Mouse (Mus musculus) neural tube, embryonic 12.5 days (tissue): ENCODE measurements around the gene Cflar. TPM values are rescaled to one million over a fixed set of nuclear protein-coding genes. Genes with fewer than 3 reads are reported as not detected.
A peak's percentile ranks its signal among the peaks of the same experiment; 100 is the strongest.
"Not testable (repeated sequence)": the region's sequence is repeated elsewhere in the genome, so short reads cannot be mapped to it uniquely, and the experiment has no call there.

Experiments
- ATAC-seq: fragments of 200-750 bp; cut with Nextera tagmentation; 2 replicates; pipeline ENCODE4 v1.8.0; 2017; ENCODE audit warnings: low read depth, mild to moderate bottlenecking, moderate TSS enrichment, moderate library complexity; ENCODE audit not compliant: low FRiP score
- H3K27ac ChIP-seq: fragments of 300-500 bp; sonication (generic); 2 replicates; pipeline ENCODE4 v1.5.1; 2016
- H3K27me3 ChIP-seq: fragments of 300-500 bp; sonication (generic); replicated peaks from 2 replicates; pipeline ENCODE4 v1.6.1; 2016; ENCODE audit warnings: mild to moderate bottlenecking
- H3K36me3 ChIP-seq: fragments of 300-500 bp; sonication (generic); 2 replicates; pipeline ENCODE4 v1.6.1; 2016; ENCODE audit warnings: mild to moderate bottlenecking
- H3K4me1 ChIP-seq: fragments of 300-500 bp; sonication (generic); 2 replicates; pipeline ENCODE4 v1.6.1; 2016
- H3K4me2 ChIP-seq: fragments of 300-500 bp; sonication (generic); replicated peaks from 2 replicates; pipeline ENCODE4 v1.6.1; 2016; ENCODE audit warnings: mild to moderate bottlenecking
- H3K4me3 ChIP-seq: fragments of 300-500 bp; sonication (generic); 2 replicates; pipeline ENCODE4 v1.5.1; 2016
- H3K9ac ChIP-seq: fragments of 300-500 bp; sonication (generic); 2 replicates; pipeline ENCODE4 v1.6.1; 2016; ENCODE audit warnings: mild to moderate bottlenecking
- H3K9me3 ChIP-seq: fragments of 300-500 bp; sonication (generic); 2 replicates; pipeline ENCODE4 v1.6.1; 2016; ENCODE audit warnings: mild to moderate bottlenecking
- WGBS: fragments of 180-500 bp; shearing (Covaris S2); methylation state at CpG from one replicate; pipeline ENCODE4 v1.1.7; 2016; 5-methylcytosine and 5-hydroxymethylcytosine counted together
- polyA plus RNA-seq: library from polyadenylated mRNA; unstranded; fragments of >200 nt; fragmentation: Nextera tagmentation; extraction: Ambion mirVana; gene quantifications from 2 replicates; pipeline ENCODE4 v1.2.1, GENCODE M21; 2016

Cflar gene
- 21.5 and 22.8 TPM in 2 replicates for polyA plus RNA-seq

DNA sequence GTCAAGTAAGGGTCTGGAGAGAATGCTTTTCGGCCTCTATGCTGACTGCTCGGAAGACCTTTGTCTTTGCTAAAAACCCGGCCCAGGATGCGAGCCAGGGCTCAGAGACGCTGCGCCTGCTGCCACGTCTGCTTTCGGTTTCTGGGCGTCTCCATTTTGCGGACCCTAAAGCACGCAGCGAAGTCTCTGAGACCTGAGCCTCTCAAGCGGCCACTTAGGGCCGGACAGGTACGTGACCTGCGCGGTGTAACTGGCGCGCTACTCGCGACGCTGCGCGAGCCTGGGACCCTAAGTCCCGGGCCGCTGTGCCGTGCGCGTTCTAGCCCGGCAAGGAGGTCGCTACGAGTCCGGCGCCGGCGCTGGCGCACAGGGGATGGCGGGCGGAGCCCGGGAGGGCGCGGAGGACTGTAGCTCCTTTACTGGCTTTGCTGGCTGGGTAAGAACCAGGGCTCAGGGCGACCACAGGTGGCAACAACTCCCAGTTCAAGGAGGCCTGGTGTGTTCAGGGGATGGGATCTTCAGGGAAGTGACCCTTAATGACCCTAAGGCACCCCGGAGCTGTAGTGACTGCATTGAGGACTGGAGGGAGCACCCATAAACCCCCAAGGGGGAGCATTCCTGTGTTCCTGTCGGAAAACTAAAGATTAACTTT, at the start of gene Cflar:
Gene Cflar (plus strand): TSS at position 144 of the 652 bp plus-strand sequence.
- peak within 1 kb of the TSS; percentile 78 for H3K9ac ChIP-seq
- under 1% methylated on average over 45 of the region's 45 CpGs for WGBS
- peak within 1 kb of the TSS; percentile 64 for H3K4me3 ChIP-seq
- H3K4me2 ChIP-seq: peak within 1 kb of the TSS; percentile 70
- H3K36me3 ChIP-seq: no peaks in the 10 kb centered on the region
- no peaks in the 10 kb centered on the region for H3K27me3 ChIP-seq
- no peaks in the 10 kb centered on the region for H3K9me3 ChIP-seq
- peak; percentile 83 for ATAC-seq
- peaks cover 6% of the 10 kb centered on the region; the same call in 1 of the 2 replicates for H3K4me1 ChIP-seq
- H3K27ac ChIP-seq: 0 out of 2 replicates have a peak within 1 kb of the TSS, but pooled peaks have one; percentile 26

DNA sequence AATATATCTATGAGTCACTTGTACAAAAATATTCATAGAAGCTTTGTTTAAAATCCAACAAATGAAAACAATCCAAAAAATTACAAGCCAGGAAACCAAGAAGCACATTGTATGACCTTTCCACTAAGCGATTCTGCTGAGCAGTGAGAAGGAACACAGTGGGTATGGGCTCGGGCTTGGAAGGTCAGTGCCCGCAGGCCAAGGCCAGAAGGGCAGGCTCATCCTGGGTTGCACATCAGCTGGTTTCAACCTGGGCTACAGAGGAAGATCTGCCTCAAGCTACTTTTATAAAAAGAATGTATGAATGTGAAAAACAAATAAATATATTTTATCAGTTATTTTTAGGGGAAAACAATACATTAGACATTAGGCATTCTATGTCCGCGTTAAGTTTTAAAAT, 48.6 kb upstream of the Cflar start:
- 97% methylated on average over 5 of the region's 5 CpGs for WGBS
- not testable (repeated sequence) for H3K9me3 ChIP-seq, ATAC-seq

DNA sequence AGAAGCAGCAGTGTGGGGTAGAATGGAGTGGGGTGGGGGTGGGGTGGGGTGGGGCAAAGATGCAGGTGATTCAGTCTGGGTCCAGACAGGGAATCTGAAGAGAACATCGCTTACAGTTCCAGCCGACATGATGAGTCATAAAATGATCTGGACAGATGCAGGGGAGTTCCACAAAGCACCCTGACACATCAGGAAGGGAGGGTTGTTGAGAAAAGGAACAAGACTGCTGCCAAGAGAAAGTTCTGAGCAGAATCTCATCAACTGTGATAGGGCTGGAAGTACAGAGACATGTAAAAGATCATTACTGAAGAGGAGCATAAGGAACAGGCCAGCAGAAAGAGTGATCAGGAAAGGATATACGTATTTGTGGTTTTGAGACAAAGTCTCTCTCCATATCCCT, 47.9 kb upstream of the Cflar start:
- H3K36me3 ChIP-seq, H3K27me3 ChIP-seq, H3K4me2 ChIP-seq, H3K9ac ChIP-seq, H3K9me3 ChIP-seq, ATAC-seq, H3K4me3 ChIP-seq, H3K27ac ChIP-seq, H3K4me1 ChIP-seq: not testable (repeated sequence)
- WGBS: 82% methylated on average over 3 of the region's 3 CpGs

More for the DNA sequence above, 48.6 kb upstream of the Cflar start:
- not testable (repeated sequence) for H3K4me3 ChIP-seq, H3K9ac ChIP-seq, H3K36me3 ChIP-seq, H3K4me2 ChIP-seq, H3K27ac ChIP-seq, H3K27me3 ChIP-seq, H3K4me1 ChIP-seq

DNA sequence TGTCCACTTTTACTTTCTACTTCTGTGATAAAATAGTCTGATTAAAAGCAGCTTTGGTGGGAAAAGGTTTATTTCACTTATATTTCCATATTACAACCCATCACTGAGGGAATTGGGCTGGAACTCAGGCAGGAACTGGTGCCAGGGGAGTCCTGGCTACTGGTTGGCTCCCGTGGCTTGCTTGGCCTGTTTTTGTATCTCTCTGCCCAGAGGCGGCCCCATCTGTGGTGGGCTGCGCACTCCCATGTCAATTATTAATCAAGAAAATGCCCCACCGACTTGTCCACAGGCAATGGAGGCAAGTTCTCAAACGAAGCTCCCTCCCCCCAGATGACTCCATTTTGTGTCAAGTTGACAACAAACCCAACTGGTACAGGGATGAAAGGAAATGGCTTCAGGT, 43.1 kb upstream of the Cflar start:
- no peaks in the 10 kb centered on the region for H3K36me3 ChIP-seq
- H3K4me1 ChIP-seq: no peaks in the 10 kb centered on the region
- no peak overlapping the region for H3K4me3 ChIP-seq
- H3K4me2 ChIP-seq: no peak overlapping the region
- H3K27ac ChIP-seq: no peak overlapping the region
- no peak for ATAC-seq
- WGBS: 82% methylated on average over 5 of the region's 5 CpGs
- H3K9ac ChIP-seq: no peak overlapping the region
- H3K27me3 ChIP-seq: no peaks in the 10 kb centered on the region
- no peaks in the 10 kb centered on the region for H3K9me3 ChIP-seq

DNA sequence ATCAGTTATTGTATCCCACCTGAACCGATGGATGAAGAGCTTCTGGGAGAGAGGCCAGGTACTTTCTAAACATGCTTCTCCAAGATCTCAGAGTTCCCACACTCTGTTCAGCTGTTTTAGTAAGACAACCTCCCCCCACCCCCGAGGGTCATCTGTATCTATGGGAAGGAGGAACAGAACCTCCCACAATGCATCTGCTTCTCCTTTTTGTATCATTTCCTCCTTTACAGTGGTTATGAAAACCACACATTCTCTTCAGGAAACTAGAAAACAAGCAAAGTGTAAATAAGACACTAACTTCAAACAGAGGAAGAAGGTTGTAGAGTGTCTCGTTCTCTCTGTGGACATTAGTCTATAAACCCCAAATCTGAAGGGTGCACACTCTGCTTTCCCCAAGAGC, 41.7 kb upstream of the Cflar start:
- not testable (repeated sequence) for ATAC-seq, H3K9me3 ChIP-seq, H3K9ac ChIP-seq, H3K4me2 ChIP-seq, H3K36me3 ChIP-seq, H3K4me3 ChIP-seq, H3K27me3 ChIP-seq, H3K27ac ChIP-seq, H3K4me1 ChIP-seq
- WGBS: 85% methylated on average over 3 of the region's 3 CpGs

DNA sequence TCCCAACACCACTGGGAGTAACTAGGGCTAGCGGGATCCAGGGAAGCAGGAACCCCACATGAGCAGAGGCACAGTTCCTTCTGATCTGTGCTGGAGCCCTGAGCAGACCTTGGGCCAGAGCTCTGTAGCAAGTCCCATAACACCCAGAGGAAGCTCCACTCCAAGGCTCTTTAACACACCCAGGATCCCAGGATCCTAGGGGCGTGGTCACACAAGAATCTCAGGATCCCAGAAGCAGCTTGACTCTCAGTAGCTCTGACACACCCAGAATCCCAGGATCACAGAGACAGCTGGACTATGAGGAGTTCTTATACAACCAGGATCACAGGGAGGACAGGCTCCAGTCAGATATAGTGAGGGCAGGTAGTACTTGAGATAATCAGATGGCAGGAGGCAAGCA, 39.2 kb upstream of the Cflar start:
- no peaks in the 10 kb centered on the region for H3K36me3 ChIP-seq
- H3K4me2 ChIP-seq: no peak overlapping the region
- H3K4me3 ChIP-seq: no peak overlapping the region
- H3K4me1 ChIP-seq: no peaks in the 10 kb centered on the region
- no peak overlapping the region for H3K9ac ChIP-seq
- no peaks in the 10 kb centered on the region for H3K9me3 ChIP-seq
- H3K27me3 ChIP-seq: no peaks in the 10 kb centered on the region; the same call in 1 of the 2 replicates
- no peak overlapping the region for H3K27ac ChIP-seq
- WGBS: 92% methylated on average over 2 of the region's 2 CpGs
- ATAC-seq: no peak

DNA sequence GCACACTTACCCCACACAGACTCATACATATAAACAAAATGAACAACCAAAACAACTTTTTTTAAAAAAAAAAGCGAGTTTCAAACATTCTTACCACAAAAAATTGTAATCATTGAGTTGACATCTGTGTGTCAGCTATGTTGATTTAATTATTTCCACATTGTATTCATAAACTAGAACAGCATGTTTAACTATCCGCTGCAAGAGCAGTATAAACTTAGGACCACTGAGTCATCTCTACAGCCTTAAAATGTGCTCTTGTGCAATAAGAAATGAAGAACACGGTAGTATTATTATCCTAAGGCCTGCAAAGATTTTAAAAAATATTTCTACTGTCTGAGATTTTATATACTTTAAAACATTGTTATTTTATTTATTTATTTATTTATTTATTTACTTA, 36.3 kb upstream of the Cflar start:
- no peak for ATAC-seq
- Histone ChIP-seq H3K9ac (no peak overlapping the region), H3K4me2 (no peak overlapping the region), H3K9me3 (no peaks in the 10 kb centered on the region), H3K27me3 (no peaks in the 10 kb centered on the region; the same call in 1 of the 2 replicates), H3K36me3 (no peaks in the 10 kb centered on the region), H3K4me3 (no peak overlapping the region), H3K27ac (no peak overlapping the region), H3K4me1 (no peaks in the 10 kb centered on the region)
- 87% methylated on average over 3 of the region's 3 CpGs for WGBS

DNA sequence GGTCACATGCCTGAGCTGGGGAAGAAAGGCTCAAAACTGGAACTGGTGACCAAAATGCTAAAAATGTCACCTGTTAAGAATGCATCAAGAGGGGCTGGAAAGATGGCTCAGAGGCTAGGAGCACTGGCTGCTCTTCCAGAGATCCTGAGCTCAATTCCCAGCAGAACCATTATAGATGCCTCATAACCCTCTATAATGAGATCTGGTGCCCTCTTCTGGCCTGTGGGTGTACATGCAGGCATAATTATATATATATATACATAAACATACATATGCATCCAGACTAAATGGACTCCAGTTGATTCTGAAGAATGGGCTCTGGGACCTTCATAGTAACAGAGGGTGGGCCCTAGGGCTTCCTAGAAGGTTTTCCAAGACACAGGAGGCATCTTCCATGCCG, 33.7 kb upstream of the Cflar start:
- no peak for ATAC-seq

DNA sequence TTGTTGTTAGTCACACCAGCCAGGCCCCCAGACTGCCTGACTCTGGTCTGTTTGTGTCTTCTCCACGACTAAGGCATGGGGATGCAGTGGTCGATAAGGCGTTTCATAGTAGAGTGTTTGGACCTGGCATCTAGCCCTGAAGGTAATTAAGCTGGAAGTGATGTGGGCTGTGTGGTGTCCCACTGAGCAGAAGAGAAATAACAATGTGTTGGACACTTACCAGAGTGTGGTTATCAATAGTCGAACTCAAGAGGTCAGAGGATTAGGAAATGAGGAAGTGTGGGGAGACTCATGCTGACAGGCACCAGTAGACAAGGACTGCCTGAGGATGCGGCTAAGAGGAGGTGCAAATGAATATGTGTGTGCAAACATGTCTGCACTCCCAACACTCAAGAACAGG, 32.9 kb upstream of the Cflar start:
- H3K27me3 ChIP-seq, H3K27ac ChIP-seq, H3K9me3 ChIP-seq, H3K4me2 ChIP-seq, H3K4me1 ChIP-seq, H3K9ac ChIP-seq, H3K4me3 ChIP-seq, ATAC-seq, H3K36me3 ChIP-seq: not testable (repeated sequence)
- 85% methylated on average over 5 of the region's 5 CpGs for WGBS

More for the DNA sequence above, 33.7 kb upstream of the Cflar start:
- Histone ChIP-seq H3K9me3 (no peaks in the 10 kb centered on the region), H3K27ac (no peak overlapping the region), H3K27me3 (no peaks in the 10 kb centered on the region; the same call in 1 of the 2 replicates), H3K4me2 (no peak overlapping the region), H3K4me3 (no peak overlapping the region), H3K36me3 (no peaks in the 10 kb centered on the region), H3K4me1 (no peaks in the 10 kb centered on the region), H3K9ac (no peak overlapping the region)
- WGBS: 95% methylated on average over 1 of the region's 1 CpGs

DNA sequence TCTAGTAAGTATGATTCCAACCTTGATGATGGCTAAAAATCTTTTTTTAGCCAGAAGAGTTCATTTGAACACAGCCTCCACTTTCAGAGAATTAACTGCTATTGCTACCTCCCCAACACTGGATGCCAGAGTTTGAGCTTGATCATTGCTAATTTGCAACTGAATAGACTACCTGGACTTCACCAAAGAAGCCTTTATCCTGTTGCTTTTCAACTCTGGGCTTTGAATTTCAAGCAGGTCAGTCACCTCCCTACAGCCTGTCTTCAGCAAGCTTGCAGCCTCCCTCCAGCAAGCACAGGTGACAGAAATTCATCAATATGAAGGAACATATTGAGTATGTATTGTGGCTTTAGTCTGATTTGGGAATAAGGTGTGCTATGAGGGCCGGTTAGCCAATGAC, 21.9 kb upstream of the Cflar start:
- Histone ChIP-seq H3K27ac (no peak overlapping the region), H3K27me3 (no peaks in the 10 kb centered on the region), H3K4me2 (no peak overlapping the region), H3K4me1 (no peaks in the 10 kb centered on the region), H3K4me3 (no peak overlapping the region), H3K9me3 (no peaks in the 10 kb centered on the region), H3K36me3 (no peaks in the 10 kb centered on the region), H3K9ac (no peak overlapping the region)
- WGBS: 80% methylated on average over 1 of the region's 1 CpGs
- ATAC-seq: no peak

DNA sequence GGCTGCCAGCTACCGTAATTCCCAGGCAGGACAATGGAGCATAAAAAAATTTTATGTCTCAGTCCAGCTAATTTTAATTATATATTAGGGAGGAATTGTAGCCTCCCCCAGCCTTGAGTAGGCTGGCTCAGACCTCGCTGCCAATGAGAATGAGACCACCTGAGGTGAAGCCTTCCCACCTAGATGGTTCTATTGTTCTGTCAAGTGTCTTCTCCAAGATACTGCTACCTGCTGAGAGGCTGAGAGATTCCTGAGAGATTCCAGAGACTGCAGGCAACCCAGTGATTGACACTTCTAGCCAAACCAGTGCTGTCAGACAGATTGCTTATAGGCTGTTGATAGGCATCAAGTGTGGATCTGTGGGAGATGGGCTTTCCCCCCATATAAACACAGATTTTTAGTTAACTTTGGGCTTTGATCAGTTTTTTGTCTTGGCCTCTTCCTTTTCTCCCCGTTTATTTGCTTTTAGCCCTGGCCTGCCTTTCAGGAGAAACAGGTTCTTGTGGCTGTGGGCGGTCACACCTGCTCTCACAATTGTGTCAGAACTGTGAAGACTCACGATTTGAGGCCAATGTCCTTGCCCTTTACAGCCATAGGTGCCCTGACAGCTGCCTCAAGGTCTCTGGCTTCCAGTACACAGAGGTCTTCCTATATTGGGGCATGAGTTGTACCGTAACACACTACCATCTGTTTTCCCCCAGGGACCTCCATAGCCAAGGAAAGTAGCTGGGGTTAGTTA, 21.1 kb upstream of the Cflar start:
- H3K4me3 ChIP-seq: no peak overlapping the region
- no peak overlapping the region for H3K4me2 ChIP-seq
- 68% methylated on average over 6 of the region's 6 CpGs for WGBS
- no peaks in the 10 kb centered on the region for H3K36me3 ChIP-seq
- H3K4me1 ChIP-seq: no peaks in the 10 kb centered on the region
- ATAC-seq: no peak
- no peak overlapping the region for H3K27ac ChIP-seq
- no peak overlapping the region for H3K9ac ChIP-seq
- no peaks in the 10 kb centered on the region for H3K27me3 ChIP-seq
- no peaks in the 10 kb centered on the region for H3K9me3 ChIP-seq

DNA sequence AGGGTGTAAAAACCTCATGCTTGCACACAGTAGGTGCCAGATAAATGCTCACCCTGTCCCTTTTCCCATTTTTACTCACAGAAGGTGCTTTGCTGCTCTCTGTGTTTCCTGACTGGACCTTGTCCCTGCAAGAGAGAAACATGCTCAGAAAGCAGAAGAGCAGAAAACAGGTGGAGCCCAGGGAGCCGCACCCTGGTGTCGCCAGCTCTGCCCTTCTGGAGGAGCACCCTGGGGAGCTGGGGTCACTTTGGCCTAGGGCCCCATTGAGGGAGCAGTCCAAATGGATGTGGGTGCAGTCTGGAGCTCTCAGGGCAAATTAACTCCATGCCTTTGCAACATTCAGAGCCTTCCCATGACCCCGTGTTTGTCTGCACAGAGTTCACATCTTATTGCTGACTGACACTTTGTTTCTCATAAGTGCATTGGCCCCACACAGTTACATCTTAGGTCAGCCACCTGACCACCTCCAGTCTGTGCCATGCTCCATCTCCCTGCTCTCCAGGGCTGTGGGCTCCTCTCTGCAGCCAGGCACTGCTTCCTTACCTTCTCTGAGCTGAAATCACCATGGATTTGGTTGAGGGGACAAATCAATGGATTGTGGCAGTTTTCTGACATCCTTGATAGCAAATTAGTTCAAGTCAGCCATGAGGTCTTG, 20.3 kb upstream of the Cflar start:
- not testable (repeated sequence) for H3K36me3 ChIP-seq, ATAC-seq, H3K27me3 ChIP-seq, H3K9ac ChIP-seq, H3K4me2 ChIP-seq, H3K4me3 ChIP-seq, H3K9me3 ChIP-seq, H3K4me1 ChIP-seq, H3K27ac ChIP-seq
- WGBS: 76% methylated on average over 2 of the region's 3 CpGs
